Comparison of ENCODE assay signal across 25 mouse cellular contexts in genomic region chr8:87197000-87197399, GRCm38 (mm10).
A peak's percentile ranks its signal among the peaks of the same experiment; 100 is the strongest.
DNase-seq lines count a peak whose midpoint lies in the region; ATAC-seq and TF ChIP-seq lines count a peak whose summit lies in the region.
"Had no signal": no experiment of that assay in that cellular context is flagged by ENCODE, and none has a peak within 500 bp of the region (broad histone marks: within the 10 kb centered on the region; RNA-seq: fewer than 3 reads in every experiment).

No protein-coding gene starts in this region.

- no peaks in the 10 kb centered on the region for H3K27me3 ChIP-seq in lung, embryonic 14.5 days (ENCODE audit: insufficient read depth, low read length)
- no peaks in the 10 kb centered on the region for H3K27me3 ChIP-seq in embryonic facial prominence, embryonic 12.5 days
- H3K27me3 ChIP-seq in limb, embryonic 10.5 days (ENCODE audit: low read depth, poor library complexity, severe bottlenecking): no peaks in the 10 kb centered on the region; the same call in 1 of the 2 replicates
- H3K27me3 ChIP-seq: hindbrain, embryonic 13.5 days; intestine, embryonic 15.5 days had no signal

- H3K4me3 ChIP-seq in lung, embryonic 14.5 days (ENCODE audit: low read depth, low read length): no peak overlapping the region
- no peak overlapping the region for H3K4me3 ChIP-seq in embryonic facial prominence, embryonic 12.5 days
- H3K4me3 ChIP-seq in limb, embryonic 10.5 days: no peak overlapping the region
- H3K4me3 ChIP-seq: forebrain, embryonic 10.5 days; forebrain, embryonic 13.5 days; gastrocnemius, adult 2 months; hindbrain, embryonic 13.5 days; intestine, embryonic 15.5 days had no signal

- H3K4me2 ChIP-seq in lung, embryonic 14.5 days: no peak overlapping the region
- no peak overlapping the region for H3K4me2 ChIP-seq in embryonic facial prominence, embryonic 12.5 days (replicated peaks)
- H3K4me2 ChIP-seq: forebrain, embryonic 13.5 days; heart, embryonic 11.5 days; hindbrain, embryonic 13.5 days; intestine, embryonic 15.5 days had no signal

- no peak overlapping the region for H3K9ac ChIP-seq in lung, embryonic 14.5 days
- H3K9ac ChIP-seq in embryonic facial prominence, embryonic 12.5 days: no peak overlapping the region
- H3K9ac ChIP-seq: forebrain, embryonic 13.5 days; hindbrain, embryonic 13.5 days; intestine, embryonic 15.5 days had no signal

- no peak for TF ChIP-seq CTCF in lung, embryonic 14.5 days (IDR thresholded peaks at IDR 0.05; ENCODE audit: low read depth)

- H3K36me3 ChIP-seq in lung, embryonic 14.5 days (ENCODE audit: insufficient read depth): no peaks in the 10 kb centered on the region
- no peaks in the 10 kb centered on the region for H3K36me3 ChIP-seq in embryonic facial prominence, embryonic 12.5 days
- H3K36me3 ChIP-seq in limb, embryonic 10.5 days: no peaks in the 10 kb centered on the region
- H3K36me3 ChIP-seq: forebrain, embryonic 10.5 days; hindbrain, embryonic 13.5 days; intestine, embryonic 15.5 days had no signal

- WGBS in lung, embryonic 14.5 days: 17% methylated on average over 5 of the region's 5 CpGs
- 13% methylated on average over 5 of the region's 5 CpGs for WGBS in embryonic facial prominence, embryonic 12.5 days
- WGBS in limb, embryonic 10.5 days: 29% methylated on average over 5 of the region's 5 CpGs

- H3K4me1 ChIP-seq in lung, embryonic 14.5 days (ENCODE audit: insufficient read depth): peaks cover 31% of the 10 kb centered on the region
- peaks cover 30% of the 10 kb centered on the region for H3K4me1 ChIP-seq in embryonic facial prominence, embryonic 12.5 days
- H3K4me1 ChIP-seq in limb, embryonic 10.5 days: peaks cover 53% of the 10 kb centered on the region

- H3K27ac ChIP-seq in lung, embryonic 14.5 days (ENCODE audit: low read depth): no peak overlapping the region; the same call in 1 of the 2 replicates
- 0 out of 2 replicates have a peak overlapping the region, but pooled peaks have one; percentile 31 for H3K27ac ChIP-seq in embryonic facial prominence, embryonic 12.5 days
- peak overlapping the region; percentile 68 for H3K27ac ChIP-seq in limb, embryonic 10.5 days
- H3K27ac ChIP-seq: forebrain, embryonic 10.5 days; forebrain, embryonic 13.5 days; gastrocnemius, adult 2 months; hindbrain, embryonic 13.5 days; intestine, embryonic 15.5 days had no signal

- H3K9me3 ChIP-seq in lung, embryonic 14.5 days (ENCODE audit: low read depth, low read length): no peaks in the 10 kb centered on the region
- no peaks in the 10 kb centered on the region for H3K9me3 ChIP-seq in embryonic facial prominence, embryonic 12.5 days
- H3K9me3 ChIP-seq in limb, embryonic 10.5 days (replicated peaks): no peaks in the 10 kb centered on the region
- H3K9me3 ChIP-seq: forebrain, embryonic 10.5 days; forebrain, embryonic 13.5 days; hindbrain, embryonic 13.5 days; intestine, embryonic 15.5 days had no signal

- peak; percentile 52 for DNase-seq in lung, embryonic 14.5 days
- no peak for DNase-seq in lung, postnatal 25 days (ENCODE audit: low spot score)
- peak; percentile 14 for DNase-seq in adipocyte (ENCODE audit: low spot score)
- DNase-seq in limb, embryonic 10.5 days (ENCODE audit: low spot score): no peak
- no peak for DNase-seq in urinary bladder, adult 2 months (ENCODE audit: low spot score)
- DNase-seq in frontal cortex, postnatal 25 days (ENCODE audit: low spot score in 2 of 2): no peak
- no peak for DNase-seq in cerebellum, adult 9-10 months
- DNase-seq: adrenal gland, postnatal 10 days; adrenal gland, postnatal 36 days; cerebellum, adult 18-20 months; cerebellum, postnatal 10 days; cerebellum, postnatal 36 days; gastrocnemius, adult 2 months; gastrocnemius, postnatal 14 days; heart, adult 11 months; kidney, adult 11 months had no signal

- ATAC-seq in lung, embryonic 14.5 days (ENCODE audit: insufficient read depth): no peak
- ATAC-seq in embryonic facial prominence, embryonic 12.5 days (ENCODE audit: insufficient number of reproducible peaks, insufficient read depth, low FRiP score, low TSS enrichment): no peak
- ATAC-seq: activated CD4-positive, CD25-positive, alpha-beta regulatory T cell, adult 4 months; forebrain, embryonic 13.5 days; forebrain, embryonic 16.5 days; hindbrain, embryonic 16.5 days; intestine, embryonic 15.5 days had no signal

Comparison
In these comparisons a context has a peak if more than half of its experiments do, and no peak if none do; other contexts are left out.
1. DNase-seq: peak in lung, embryonic 14.5 days (single experiment) and adipocyte (single experiment); none in lung, postnatal 25 days (single experiment), limb, embryonic 10.5 days (single experiment), urinary bladder, adult 2 months (single experiment), frontal cortex, postnatal 25 days (0 of 2) and cerebellum, adult 9-10 months (single experiment).